Mouse (Mus musculus) midbrain, embryonic 16.5 days (tissue): ENCODE measurements around the gene Gemin5. TPM values are rescaled to one million over a fixed set of nuclear protein-coding genes. Genes with fewer than 3 reads are reported as not detected.
"Not testable (repeated sequence)": the region's sequence is repeated elsewhere in the genome, so short reads cannot be mapped to it uniquely, and the experiment has no call there.

Source experiments
- ATAC-seq: fragments of 200-750 bp; cut with Nextera tagmentation; 2 replicates; pipeline ENCODE4 v1.8.0; 2017; ENCODE audit warnings: moderate TSS enrichment
- H3K27ac ChIP-seq: fragments of 300-500 bp; sonication (generic); 2 replicates; pipeline ENCODE4 v1.5.1; 2014; ENCODE audit warnings: mild to moderate bottlenecking, low read length, mixed read lengths
- H3K27me3 ChIP-seq: fragments of 300-500 bp; sonication (generic); 2 replicates; pipeline ENCODE4 v1.6.1; 2014; ENCODE audit warnings: low read depth, low read length, mixed read lengths; ENCODE audit not compliant: control insufficient read depth, insufficient read depth
- H3K36me3 ChIP-seq: fragments of 300-500 bp; sonication (generic); 2 replicates; pipeline ENCODE4 v1.6.1; 2014; ENCODE audit warnings: mild to moderate bottlenecking, low read length, moderate library complexity, mixed read lengths; ENCODE audit not compliant: control insufficient read depth, insufficient read depth
- H3K4me1 ChIP-seq: fragments of 300-500 bp; sonication (generic); 2 replicates; pipeline ENCODE4 v1.6.1; 2014; ENCODE audit warnings: mild to moderate bottlenecking, low read length, mixed read lengths; ENCODE audit not compliant: control insufficient read depth, insufficient read depth
- H3K4me2 ChIP-seq: fragments of 300-500 bp; sonication (generic); 2 replicates; pipeline ENCODE4 v1.6.1; 2014; ENCODE audit warnings: mild to moderate bottlenecking, low read length, mixed read lengths
- H3K4me3 ChIP-seq: fragments of 300-500 bp; sonication (generic); 2 replicates; pipeline ENCODE4 v1.5.1; 2014; ENCODE audit warnings: low read depth, mild to moderate bottlenecking, low read length, moderate library complexity, mixed read lengths
- H3K9ac ChIP-seq: fragments of 300-500 bp; sonication (generic); 2 replicates; pipeline ENCODE4 v1.6.1; 2014; ENCODE audit warnings: low read depth, low read length, mixed read lengths
- H3K9me3 ChIP-seq: fragments of 300-500 bp; sonication (generic); replicated peaks from 2 replicates; pipeline ENCODE4 v1.6.1; 2014; ENCODE audit warnings: mild to moderate bottlenecking, low read length, mixed read lengths; ENCODE audit not compliant: control insufficient read depth, poor library complexity, severe bottlenecking
- WGBS: fragments of 180-500 bp; shearing (Covaris S2); extraction: QIAGEN DNeasy Blood & Tissue Kit; methylation state at CpG from one replicate; pipeline ENCODE4 v1.1.7; 2014; 5-methylcytosine and 5-hydroxymethylcytosine counted together
- polyA plus RNA-seq: library from polyadenylated mRNA; unstranded; fragments of >200 nt; fragmentation: Nextera tagmentation; extraction: Ambion mirVana; gene quantifications from 2 replicates; pipeline ENCODE4 v1.2.1, GENCODE M21; 2015

The Gemin5 gene
- polyA plus RNA-seq, 1 experiment from 2014 or later: 12.7 TPM

DNA sequence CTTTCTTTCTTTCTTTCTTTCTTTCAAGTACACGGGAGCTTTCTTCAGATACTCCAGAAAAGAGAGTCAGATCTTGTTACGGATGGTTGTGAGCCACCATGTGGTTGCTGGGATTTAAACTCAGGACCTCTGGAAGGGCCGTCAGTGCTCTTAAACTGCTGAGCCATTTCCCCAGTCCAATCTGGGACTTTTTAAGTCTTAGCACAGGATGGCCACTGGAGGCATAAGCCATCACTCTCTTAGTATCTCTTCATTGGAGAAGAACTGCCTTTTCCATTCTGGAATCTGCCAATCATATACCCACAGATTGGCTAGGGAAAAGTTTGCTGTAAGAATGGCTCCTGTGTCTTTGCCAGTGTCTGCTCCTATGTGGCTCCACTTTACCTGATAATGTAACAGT is 61.3 kb downstream of the Gemin5 start:
- 45% methylated on average over 3 of the region's 3 CpGs for WGBS
- no peak overlapping the region for H3K4me2 ChIP-seq
- no peak for ATAC-seq

GRCm38 (mm10) chr11:58104351-58104791 is 64.0 kb downstream of the Gemin5 start:
- Histone ChIP-seq H3K9ac (peak overlapping the region; percentile 89), H3K36me3 (no peaks in the 10 kb centered on the region), H3K27ac (peak overlapping the region; percentile 74), H3K9me3 (no peaks in the 10 kb centered on the region), H3K4me1 (peaks cover 24% of the 10 kb centered on the region), H3K27me3 (no peaks in the 10 kb centered on the region), H3K4me3 (peak overlapping the region; percentile 81), H3K4me2 (peak overlapping the region; percentile 77)
- WGBS: under 1% methylated on average over 24 of the region's 24 CpGs
- peak; percentile 41; the same call in 1 of the 2 replicates for ATAC-seq

More for the DNA sequence above, 61.3 kb downstream of the Gemin5 start:
- H3K4me1 ChIP-seq: peaks cover 24% of the 10 kb centered on the region
- H3K27me3 ChIP-seq: no peaks in the 10 kb centered on the region
- H3K9ac ChIP-seq: no peak overlapping the region
- H3K4me3 ChIP-seq: no peak overlapping the region
- H3K27ac ChIP-seq: no peak overlapping the region
- peaks cover 16% of the 10 kb centered on the region for H3K36me3 ChIP-seq
- H3K9me3 ChIP-seq: no peaks in the 10 kb centered on the region

- ATAC-seq: peak; percentile 98
- Histone ChIP-seq H3K27ac (peak within 1 kb of the TSS; percentile 74), H3K9me3 (no peaks in the 10 kb centered on the region), H3K4me3 (peak within 1 kb of the TSS; percentile 81), H3K36me3 (no peaks in the 10 kb centered on the region), H3K27me3 (peaks cover 2% of the 10 kb centered on the region; the same call in 1 of the 2 replicates), H3K4me2 (peak within 1 kb of the TSS; percentile 77), H3K9ac (peak within 1 kb of the TSS; percentile 89), H3K4me1 (peaks cover 24% of the 10 kb centered on the region)
- under 1% methylated on average over 52 of the region's 55 CpGs for WGBS
Measured at GRCm38 (mm10) chr11:58103697-58104306, 64.5 kb downstream of the Gemin5 start, which contains the start of gene Cnot8. Gene Cnot8 (plus strand): TSS chr11:58104153.

- peak; percentile 67 for ATAC-seq
- Histone ChIP-seq H3K9me3 (no peaks in the 10 kb centered on the region), H3K4me3 (peak overlapping the region; percentile 81), H3K9ac (peak overlapping the region; percentile 62), H3K4me1 (peaks cover 24% of the 10 kb centered on the region), H3K27ac (peak overlapping the region; percentile 74), H3K36me3 (no peaks in the 10 kb centered on the region), H3K4me2 (peak overlapping the region; percentile 65), H3K27me3 (peaks cover 3% of the 10 kb centered on the region; the same call in 1 of the 2 replicates)
- WGBS: 61% methylated on average over 13 of the region's 13 CpGs
Measured at GRCm38 (mm10) chr11:58103344-58103653, 65.0 kb downstream of the Gemin5 start.

DNA sequence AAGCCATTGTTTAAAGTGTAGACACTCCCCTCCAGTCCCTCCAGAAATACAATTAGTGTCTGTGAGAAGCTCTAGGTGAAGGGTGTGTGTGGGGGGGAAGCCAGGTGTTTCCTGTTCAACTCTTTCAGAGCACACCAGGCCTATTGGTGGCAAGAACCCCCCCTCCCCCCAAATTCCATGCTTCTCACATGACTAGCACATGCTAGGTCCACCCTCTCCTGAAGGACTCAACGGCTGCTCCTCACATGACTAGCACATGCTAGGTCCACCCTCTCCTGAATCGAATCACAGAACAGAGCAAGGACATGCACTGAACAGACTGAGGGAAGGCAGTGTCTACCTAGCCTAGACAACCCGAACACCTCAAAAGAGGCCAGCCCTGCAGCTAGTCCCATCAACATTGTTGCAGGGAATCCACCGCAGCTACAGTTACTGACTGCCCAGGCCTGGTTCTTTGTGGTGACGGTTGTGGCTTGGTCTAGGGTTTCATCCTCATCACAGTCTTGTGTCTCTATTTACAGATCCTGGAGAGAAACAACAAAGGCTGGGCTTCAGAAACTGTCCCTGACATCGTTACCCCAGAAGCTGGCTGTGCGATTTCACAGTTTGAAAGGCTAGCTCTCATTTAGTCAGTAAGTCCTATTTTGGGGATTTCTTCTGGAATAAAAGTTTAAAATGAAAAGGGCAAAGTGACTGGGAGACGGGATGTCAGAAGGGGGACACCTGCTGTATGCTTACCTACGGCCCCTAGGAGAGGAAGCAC is 65.6 kb downstream of the Gemin5 start:
- Histone ChIP-seq H3K4me2 (peak overlapping the region; percentile 65), H3K4me1 (peaks cover 26% of the 10 kb centered on the region), H3K36me3 (no peaks in the 10 kb centered on the region), H3K9me3 (no peaks in the 10 kb centered on the region), H3K27me3 (peaks cover 3% of the 10 kb centered on the region; the same call in 1 of the 2 replicates), H3K9ac (peak overlapping the region; percentile 62; the same call in 1 of the 2 replicates), H3K27ac (no peak overlapping the region), H3K4me3 (no peak overlapping the region)
- ATAC-seq: peak; percentile 12; the same call in 1 of the 2 replicates
- WGBS: 85% methylated on average over 9 of the region's 9 CpGs

- Histone ChIP-seq H3K9me3 (no peaks in the 10 kb centered on the region), H3K4me2 (no peak overlapping the region), H3K4me1 (peaks cover 23% of the 10 kb centered on the region), H3K4me3 (no peak overlapping the region), H3K27me3 (peaks cover 3% of the 10 kb centered on the region; the same call in 1 of the 2 replicates), H3K9ac (no peak overlapping the region), H3K36me3 (no peaks in the 10 kb centered on the region), H3K27ac (no peak overlapping the region)
- no peak for ATAC-seq
- WGBS: 87% methylated on average over 3 of the region's 3 CpGs
Measured at GRCm38 (mm10) chr11:58102146-58102545, 66.2 kb downstream of the Gemin5 start.

DNA sequence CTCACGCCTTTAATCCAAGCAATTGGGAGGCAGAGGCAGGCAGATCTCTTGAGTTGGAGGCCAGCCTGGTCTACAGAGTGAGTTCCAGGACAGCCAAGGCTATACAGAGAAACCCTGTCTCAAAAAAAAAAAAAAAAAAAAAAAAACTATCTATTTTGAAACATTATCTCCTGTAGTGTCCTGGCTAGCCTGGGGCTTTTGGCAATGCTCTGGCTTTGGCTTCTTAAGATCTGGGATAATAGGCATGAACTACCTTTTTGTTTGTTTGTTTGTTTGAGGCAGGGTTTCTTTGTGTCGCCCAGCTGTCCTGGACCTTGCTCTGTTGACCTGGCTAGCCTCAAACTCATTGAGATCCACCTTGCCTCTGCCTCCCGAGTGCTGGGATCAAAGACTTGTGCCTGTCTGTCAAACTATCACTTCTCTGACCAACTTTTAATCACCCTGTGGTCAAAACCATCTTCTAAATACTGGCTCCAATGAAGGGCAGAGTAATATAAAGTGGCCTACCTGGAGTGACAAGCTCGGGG is 67.1 kb downstream of the Gemin5 start:
- ATAC-seq: no peak
- Histone ChIP-seq H3K9me3 (no peaks in the 10 kb centered on the region), H3K4me3 (no peak overlapping the region), H3K27me3 (peaks cover 3% of the 10 kb centered on the region; the same call in 1 of the 2 replicates), H3K4me1 (peaks cover 22% of the 10 kb centered on the region), H3K9ac (no peak overlapping the region), H3K36me3 (no peaks in the 10 kb centered on the region), H3K4me2 (no peak overlapping the region), H3K27ac (no peak overlapping the region)
- 87% methylated on average over 4 of the region's 4 CpGs for whole genome bisulfite sequencing

- Histone ChIP-seq H3K4me3 (no peak overlapping the region), H3K9me3 (no peaks in the 10 kb centered on the region), H3K4me2 (no peak overlapping the region), H3K9ac (no peak overlapping the region), H3K27ac (no peak overlapping the region), H3K4me1 (peaks cover 12% of the 10 kb centered on the region), H3K27me3 (peaks cover 3% of the 10 kb centered on the region; the same call in 1 of the 2 replicates), H3K36me3 (no peaks in the 10 kb centered on the region)
- ATAC-seq: no peak
- 88% methylated on average over 2 of the region's 2 CpGs for WGBS
Measured at GRCm38 (mm10) chr11:58100006-58100405, 68.3 kb downstream of the Gemin5 start.

DNA sequence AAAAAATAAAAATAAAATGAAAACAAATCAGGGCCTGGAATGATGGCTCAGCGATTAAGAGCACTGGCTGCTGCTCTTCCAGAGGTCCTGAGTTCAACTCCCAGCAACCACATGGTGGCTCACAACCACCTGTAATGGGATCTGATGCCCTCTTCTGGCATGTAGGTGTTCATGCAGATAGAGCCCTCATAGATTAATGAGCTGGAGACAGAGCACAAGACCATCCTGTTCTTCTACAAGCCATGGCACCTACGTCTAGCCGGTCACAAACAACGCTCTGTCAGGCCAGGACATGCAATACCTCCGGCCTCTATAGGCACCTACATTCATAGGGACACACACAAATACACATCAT is 70.0 kb downstream of the Gemin5 start:
- not testable (repeated sequence) for H3K9me3 ChIP-seq, H3K4me3 ChIP-seq, H3K4me1 ChIP-seq, H3K36me3 ChIP-seq, H3K4me2 ChIP-seq, H3K27me3 ChIP-seq, ATAC-seq, H3K9ac ChIP-seq, H3K27ac ChIP-seq
- 64% methylated on average over 5 of the region's 5 CpGs for WGBS
